Mouse (Mus musculus): Measurements from ENCODE around the gene 1700020A23Rik.

The 1700020A23Rik gene

GRCm38 (mm10) chr2:130411558-130412495 lies 6.8 kb downstream of the 1700020A23Rik start:
- DNase-seq (ENCODE audit: low spot score) = peak; percentile 77

GRCm38 (mm10) chr2:130412775-130413174 lies 7.7 kb downstream of the 1700020A23Rik start:
- no peak for DNase-seq (ENCODE audit: low spot score)

GRCm38 (mm10) chr2:130414094-130414856 lies 9.2 kb downstream of the 1700020A23Rik start:
- DNase-seq (ENCODE audit: low spot score) = no peak

GRCm38 (mm10) chr2:130421781-130422620 lies 16.9 kb downstream of the 1700020A23Rik start:
- DNase-seq (ENCODE audit: low spot score) = no peak

GRCm38 (mm10) chr2:130423397-130424125 lies 18.5 kb downstream of the 1700020A23Rik start:
- DNase-seq (ENCODE audit: low spot score) = peak; percentile 67

GRCm38 (mm10) chr2:130424126-130424853 lies 19.2 kb downstream of the 1700020A23Rik start, which contains the start of the genes Vps16 and Pced1a:
Gene Vps16, plus strand, starts transcription at chr2:130424339.
Gene Pced1a, minus strand, starts transcription at chr2:130424701.
- DNase-seq (ENCODE audit: low spot score) = peak; percentile 80

GRCm38 (mm10) chr2:130425112-130425511 lies 20.1 kb downstream of the 1700020A23Rik start:
- no peak for DNase-seq (ENCODE audit: low spot score)

- no peak for DNase-seq (ENCODE audit: low spot score)
Observed at GRCm38 (mm10) chr2:130429851-130430250, 24.8 kb downstream of the 1700020A23Rik start.

- DNase-seq (ENCODE audit: low spot score) = no peak
Observed at GRCm38 (mm10) chr2:130430484-130430883, 25.4 kb downstream of the 1700020A23Rik start.

- no peak for DNase-seq (ENCODE audit: low spot score)
Observed at GRCm38 (mm10) chr2:130432157-130432556, 27.1 kb downstream of the 1700020A23Rik start.

- DNase-seq (ENCODE audit: low spot score) = peak; percentile 67
Observed at GRCm38 (mm10) chr2:130433152-130433551, 28.1 kb downstream of the 1700020A23Rik start.

GRCm38 (mm10) chr2:130436769-130437168 lies 31.7 kb downstream of the 1700020A23Rik start:
- no peak for DNase-seq (ENCODE audit: low spot score)

- no peak for DNase-seq (ENCODE audit: low spot score)
Observed at GRCm38 (mm10) chr2:130438861-130439260, 33.8 kb downstream of the 1700020A23Rik start.

GRCm38 (mm10) chr2:130439840-130440480 lies 34.9 kb downstream of the 1700020A23Rik start:
- no peak for DNase-seq (ENCODE audit: low spot score)

- DNase-seq (ENCODE audit: low spot score) = no peak
Observed at GRCm38 (mm10) chr2:130442162-130442561, 37.1 kb downstream of the 1700020A23Rik start.

- no peak for DNase-seq (ENCODE audit: low spot score)
Observed at GRCm38 (mm10) chr2:130448449-130448848, 43.4 kb downstream of the 1700020A23Rik start.

GRCm38 (mm10) chr2:130449021-130449793 lies 44.1 kb downstream of the 1700020A23Rik start:
- DNase-seq (ENCODE audit: low spot score) = no peak

GRCm38 (mm10) chr2:130449794-130450433 lies 44.9 kb downstream of the 1700020A23Rik start, which contains the start of gene Ptpra:
Gene Ptpra, plus strand, starts transcription at chr2:130450278.
- DNase-seq (ENCODE audit: low spot score) = peak; percentile 77
